Mouse (Mus musculus): ENCODE data around the gene Lzts2.

Gene Lzts2

DNA sequence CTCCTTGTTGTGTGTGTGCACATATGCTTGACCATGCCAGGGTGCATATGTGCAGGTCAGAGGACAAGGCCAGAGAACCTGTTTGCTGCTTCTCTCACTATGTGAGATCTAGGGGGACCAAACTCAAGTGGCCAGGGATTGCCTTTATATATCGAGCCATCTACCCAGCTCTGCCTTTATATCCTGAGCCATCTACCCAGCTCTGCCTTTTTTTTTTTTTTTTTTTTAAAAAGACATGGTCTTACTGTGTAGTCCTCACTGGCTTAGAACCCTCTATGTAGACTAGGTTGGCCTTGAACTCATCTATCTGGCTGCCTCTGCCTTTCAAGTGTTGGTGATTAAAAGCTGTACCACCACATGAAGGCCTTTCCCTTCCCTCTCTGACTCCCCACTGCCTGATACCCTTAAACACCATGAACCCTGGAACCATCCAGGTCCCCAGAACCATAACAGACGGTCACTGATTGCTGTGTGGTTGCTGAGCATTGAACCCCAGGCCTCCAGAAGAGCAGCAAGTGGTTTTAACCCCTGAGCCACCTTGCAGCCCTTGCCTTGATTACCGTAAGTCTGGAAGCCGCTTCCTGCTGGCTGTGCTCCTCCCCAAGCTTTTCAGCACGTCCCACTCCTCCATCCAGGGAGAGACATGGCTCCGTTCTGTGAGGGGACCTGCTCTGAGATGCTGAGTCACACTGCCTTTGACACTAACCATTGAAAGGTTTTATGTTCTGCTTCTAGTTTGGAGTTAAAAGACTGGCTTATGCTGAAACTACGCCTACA, 10.3 kb upstream of the Lzts2 start:
- DNase-seq, result no peak

- peak; percentile 41 for DNase-seq
These were observed 8.8 kb upstream of the Lzts2 start, which contains the start of gene Twnk for GRCm38 (mm10) chr19:45005444-45005843. TSS of gene Twnk (plus strand) at chr19:45005663.

DNA sequence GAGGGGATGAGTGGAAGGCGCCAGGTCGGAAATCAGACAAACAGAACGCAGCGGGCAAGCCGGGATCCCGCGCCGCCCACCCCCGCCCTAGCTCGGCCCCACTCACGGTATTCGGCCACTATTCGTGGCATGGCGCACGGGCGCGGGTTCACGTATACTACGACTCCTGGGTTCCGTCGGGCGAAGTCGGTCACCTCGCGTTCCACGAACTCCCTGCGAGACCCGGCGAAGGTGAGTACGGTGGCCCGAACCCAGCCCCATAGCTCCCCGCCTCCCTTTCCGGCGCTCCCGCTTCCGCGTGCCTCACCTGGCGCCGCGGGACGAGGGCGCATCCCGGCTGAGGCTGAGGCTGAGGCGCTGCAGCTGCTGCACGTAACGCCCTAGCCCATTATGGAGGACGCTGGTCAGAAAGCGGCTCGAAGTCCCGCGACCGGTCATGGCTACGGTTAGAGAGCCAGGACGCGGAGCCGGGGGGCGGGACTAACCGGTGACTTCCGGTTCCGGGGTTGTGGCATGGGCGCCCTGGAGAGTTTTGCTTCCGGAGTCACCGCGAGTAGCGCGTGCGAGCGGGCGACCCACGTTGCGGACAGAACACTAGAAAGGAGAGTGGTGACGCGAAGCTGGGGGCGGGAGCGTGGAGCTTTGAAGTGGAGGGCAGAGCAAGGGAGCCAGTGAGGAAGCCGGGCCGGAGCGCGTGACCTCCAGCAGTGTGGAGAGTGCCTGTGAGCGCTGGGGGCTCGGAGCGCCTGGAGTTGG, 8.1 kb upstream of the Lzts2 start, which contains the start of gene Mrpl43:
Gene Mrpl43 (minus strand): TSS at position 486 of the 756 bp plus-strand sequence.
- DNase-seq, result peak; percentile 94

DNA sequence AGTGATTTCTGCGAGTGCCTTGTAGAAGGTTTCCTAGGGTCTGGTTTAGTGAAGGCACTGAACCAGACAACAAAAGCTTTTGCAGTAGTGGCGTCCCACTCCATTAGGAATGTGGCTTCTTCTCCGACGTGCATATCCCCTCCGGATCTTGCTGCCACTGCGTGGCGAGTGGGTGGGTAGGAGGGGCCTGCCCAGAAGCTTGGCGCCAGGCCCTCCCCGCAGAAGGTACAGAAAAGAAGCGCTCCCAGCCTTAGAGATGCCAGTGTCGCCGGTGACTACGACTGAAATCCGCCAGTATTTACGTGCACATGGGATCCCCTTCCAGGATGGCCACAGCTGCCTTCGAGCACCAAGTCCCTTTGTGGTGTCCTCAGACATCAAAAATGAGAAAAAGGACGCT, 7.2 kb upstream of the Lzts2 start:
- no peak for DNase-seq

DNA sequence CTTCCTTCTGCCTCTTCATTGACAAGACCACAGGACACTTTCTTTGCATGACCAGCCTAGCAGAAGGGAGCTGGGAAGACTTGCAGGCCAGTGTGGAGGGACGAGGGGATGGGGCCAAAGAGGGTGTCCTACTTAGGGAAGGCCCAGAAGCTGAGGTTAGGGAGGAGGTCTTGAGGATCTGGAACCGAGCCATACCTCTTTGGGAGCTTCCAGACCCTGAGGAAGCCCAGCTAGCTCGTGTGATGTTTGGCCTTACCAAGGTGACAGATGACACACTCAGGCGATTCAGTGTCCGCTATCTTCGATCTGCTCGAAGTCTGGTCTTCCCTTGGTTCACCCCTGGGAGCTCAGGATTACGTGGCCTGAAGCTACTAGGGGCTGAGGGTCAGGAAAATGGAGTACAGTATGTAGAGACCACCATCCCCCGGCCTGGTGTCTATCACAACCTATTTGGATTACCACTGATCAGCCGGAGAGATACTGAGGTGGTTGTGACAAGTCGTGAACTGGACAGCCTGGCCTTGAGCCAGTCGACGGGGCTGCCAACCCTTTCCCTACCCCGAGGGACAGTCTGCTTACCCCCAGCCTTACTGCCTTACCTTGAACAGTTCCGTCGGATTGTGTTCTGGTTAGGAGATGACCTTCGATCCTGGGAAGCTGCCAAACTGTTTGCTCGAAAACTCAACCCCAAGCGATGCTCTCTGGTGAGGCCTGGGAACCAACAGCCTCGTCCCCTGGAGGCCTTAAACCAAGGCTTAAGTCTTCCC, 6.6 kb upstream of the Lzts2 start:
- no peak for DNase-seq

- no peak for DNase-seq
These were observed 3.6 kb upstream of the Lzts2 start for GRCm38 (mm10) chr19:45010646-45011045.

- no peak for DNase-seq
These were observed 2.0 kb upstream of the Lzts2 start for GRCm38 (mm10) chr19:45012219-45012618.

- DNase-seq, result no peak
These were observed 1.6 kb upstream of the Lzts2 start for GRCm38 (mm10) chr19:45012636-45013035.

DNA sequence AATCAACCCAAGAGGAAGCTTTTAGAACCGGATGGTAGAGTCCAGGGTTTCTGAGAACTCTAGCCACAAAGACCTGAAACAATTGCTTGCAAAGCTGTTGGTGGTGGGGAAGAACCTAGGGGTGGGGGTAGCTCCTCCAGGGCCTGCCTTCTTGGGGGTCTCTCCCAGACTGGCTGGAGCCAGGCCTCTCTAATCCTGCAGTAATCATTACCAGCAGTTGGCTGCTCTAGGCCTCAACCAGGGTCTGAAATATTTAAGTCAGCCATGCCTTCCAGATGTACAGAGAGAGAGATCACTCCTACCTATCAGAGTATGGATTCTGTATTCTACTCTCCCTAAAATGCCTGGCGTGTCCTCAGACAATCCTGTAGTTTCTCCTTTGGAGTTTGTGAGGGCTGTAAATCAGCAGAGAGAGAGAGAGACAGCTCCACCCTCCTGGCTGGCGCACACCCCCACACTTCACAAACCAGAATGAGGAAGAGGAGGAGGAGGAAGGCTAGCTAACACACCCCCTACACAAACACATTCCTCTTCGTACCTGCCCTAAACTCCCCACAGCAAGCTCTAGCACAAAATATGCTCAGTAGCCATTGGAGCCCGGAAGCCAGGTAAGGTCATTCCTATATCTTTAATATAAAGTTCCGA, 511 bp upstream of the Lzts2 start:
- DNase-seq, result no peak

- DNase-seq, result peak; percentile 47
These were observed 778 bp downstream of the Lzts2 start for GRCm38 (mm10) chr19:45014981-45015402.

DNA sequence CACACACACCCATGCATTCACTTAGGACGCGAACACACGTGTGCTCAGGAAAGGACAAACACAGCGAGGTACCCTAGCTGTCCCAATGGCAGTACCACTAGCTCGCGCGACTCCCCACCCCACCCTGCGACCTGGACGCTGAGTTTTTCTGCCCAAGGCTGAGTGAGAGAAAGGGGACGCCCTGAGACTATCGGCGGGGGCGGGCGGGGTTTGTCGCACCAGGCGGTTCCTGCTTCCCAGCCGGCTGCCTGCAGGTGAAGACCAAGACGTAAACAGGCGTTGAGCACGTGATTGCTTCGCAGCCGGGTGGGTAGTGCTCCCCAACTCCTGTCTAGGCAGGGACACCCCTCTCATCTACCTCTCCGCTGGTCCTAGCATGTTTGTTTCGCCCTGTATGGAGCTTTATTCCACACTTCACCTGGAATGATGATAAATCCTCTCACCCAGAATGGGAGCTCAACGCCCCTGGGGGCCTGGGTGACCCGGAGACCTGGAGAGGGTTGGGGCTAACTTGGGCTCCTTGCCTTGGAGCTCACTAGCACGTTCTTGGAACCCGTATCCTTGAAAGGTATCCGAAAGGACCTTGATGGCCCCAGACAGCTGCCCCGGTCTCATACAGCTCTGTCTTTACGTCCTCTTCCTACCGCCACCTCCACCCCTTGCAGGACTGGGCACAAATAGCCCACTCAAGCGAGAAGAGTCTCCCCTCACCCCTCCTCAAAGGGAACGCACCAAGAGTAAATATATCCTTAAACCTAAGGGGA, 1.5 kb downstream of the Lzts2 start:
- DNase-seq, result peak; percentile 78

DNA sequence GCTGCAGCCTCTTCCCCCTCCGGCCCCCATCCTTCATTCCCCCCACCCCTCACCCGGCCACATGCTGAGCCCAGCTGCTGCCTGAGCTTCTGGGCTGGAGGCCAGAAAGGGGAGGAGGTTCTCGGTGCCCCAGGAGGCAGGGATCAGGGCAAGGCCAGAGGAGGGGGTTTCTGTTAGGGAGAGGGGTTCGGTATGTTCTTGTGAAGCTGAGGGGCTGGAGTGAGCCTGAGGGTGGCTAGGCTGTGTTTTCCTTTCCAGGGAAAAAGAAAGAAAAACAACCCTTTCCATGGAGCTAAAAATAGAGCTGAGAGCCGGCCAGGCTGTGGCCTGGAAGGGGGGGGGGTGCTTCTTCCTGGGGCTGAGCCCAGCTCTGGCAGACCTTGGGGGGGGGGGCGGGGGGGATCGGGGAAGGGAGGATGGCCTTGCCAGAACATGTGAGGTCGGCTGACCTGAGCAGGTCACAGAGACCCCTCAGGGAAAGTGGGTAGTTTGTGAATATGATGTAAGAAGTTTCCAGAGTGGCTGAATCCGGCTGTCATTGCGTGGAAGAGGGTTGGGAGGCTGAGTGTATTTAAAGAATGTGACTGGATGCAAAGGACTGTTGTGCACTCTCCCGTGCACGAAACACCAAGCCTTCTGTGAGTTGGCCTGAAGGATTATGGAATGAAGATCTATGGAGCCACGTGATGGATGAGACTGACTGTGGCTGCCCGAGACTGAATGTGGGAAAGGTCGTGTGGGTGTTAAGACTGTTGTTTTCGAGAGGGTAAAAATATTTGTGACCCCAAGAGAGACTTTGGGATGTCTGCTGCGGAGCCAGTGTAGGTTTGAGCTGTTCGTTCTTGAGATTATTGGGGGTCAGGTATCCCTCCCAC, 2.4 kb downstream of the Lzts2 start:
- peak; percentile 12 for DNase-seq

GRCm38 (mm10) chr19:45017216-45017771, 3.1 kb downstream of the Lzts2 start:
- peak; percentile 41 for DNase-seq

DNA sequence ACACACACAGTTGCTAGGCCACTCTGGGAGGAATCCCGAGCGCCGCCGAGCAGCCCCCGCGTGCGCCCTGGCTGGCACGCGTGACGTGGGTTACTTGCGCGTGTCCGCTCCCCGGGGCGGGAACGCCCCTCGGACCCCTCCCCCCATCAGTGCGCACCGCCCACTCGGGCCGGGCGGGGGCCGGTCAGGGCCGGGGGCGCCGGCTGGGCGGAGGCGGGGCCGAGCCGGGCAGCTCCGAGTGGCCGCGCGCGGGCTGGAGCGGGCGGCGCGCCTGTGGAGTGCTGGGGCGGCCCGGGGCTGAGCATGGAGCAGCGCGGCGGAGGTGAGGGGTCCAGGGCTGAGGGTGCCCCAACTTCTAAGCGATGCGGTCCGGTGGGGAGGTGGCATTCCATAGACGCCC, 3.7 kb downstream of the Lzts2 start:
- DNase-seq, result peak; percentile 20

DNA sequence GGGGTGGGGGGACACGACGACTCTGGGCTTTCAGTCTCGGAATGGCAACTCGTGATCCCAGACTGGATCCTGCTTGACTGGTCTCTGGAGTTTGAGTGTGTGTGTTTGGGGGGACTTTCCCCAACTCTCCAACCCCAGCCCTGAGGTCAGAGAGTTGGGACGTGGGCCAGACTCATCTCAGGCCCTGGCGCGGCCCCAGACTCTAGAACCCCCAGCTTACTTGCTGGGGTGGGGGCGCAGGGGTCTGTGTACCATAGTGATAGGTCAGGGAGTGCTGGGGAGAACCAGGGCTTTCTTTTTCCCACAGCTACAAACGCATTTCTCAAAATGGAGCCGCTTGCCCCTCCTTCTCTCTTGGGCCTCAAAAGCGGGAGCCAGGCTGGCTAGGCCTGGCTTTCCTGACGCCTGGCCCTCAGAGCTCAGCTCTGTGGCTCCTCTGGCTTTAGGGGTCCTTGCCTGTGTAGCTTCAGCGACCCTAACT, 4.2 kb downstream of the Lzts2 start:
- no peak for DNase-seq

DNA sequence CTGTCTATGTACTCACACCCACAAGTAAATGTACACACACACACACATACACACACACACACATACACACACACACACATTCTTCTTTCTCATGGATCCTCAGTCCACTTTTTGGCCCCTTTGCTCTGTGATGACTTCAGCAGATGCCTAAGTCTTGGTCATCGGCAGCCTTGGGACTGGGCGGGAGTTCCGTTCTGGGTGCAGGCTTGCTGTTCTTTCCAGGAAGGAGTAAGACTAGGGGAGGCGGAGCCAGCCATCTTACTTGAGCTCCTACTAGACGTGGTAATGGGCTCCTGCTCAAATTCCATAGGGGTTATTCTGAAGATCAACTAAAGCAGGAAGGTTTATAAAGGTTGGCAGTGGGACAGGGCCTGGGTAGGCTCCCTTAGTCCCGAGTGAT, 6.1 kb downstream of the Lzts2 start:
- DNase-seq, result no peak

DNA sequence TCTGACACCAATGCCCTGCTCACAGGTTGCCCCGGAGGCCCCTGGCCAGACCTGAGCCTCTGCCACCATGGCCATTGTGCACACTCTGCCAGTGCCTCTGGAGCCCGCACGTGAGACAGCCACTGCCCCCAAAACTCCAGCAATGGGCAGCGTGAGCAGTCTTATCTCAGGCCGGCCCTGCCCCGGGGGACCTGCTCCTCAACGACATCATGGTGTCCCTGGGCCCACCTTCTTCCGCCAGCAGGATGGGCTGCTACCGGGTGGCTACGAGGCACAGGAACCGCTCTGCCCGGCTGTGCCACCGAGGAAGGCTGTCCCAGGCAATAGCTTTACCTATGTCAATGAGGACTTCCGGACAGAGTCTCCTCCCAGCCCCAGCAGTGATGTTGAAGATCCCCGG, 7.1 kb downstream of the Lzts2 start:
- DNase-seq, result no peak

- DNase-seq, result no peak
These were observed 9.8 kb downstream of the Lzts2 start for GRCm38 (mm10) chr19:45023993-45024392.

DNA sequence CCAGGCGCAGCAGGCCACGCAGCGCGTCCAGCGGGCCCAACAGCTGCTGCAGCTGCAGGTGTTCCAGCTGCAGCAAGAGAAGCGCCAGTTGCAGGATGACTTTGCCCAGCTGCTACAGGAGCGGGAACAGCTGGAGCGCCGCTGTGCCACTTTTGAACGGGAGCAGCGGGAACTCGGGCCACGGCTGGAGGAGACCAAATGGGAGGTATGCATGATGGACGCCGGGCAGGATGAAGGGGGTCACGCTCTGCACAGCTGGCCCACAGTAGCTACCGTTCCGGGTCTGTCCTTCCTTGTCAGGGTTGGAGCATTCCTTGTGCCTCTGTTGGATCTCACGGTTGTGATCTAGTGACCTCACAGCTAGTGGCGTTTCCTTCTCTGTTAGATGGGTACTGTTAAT, 10.6 kb downstream of the Lzts2 start:
- no peak for DNase-seq

DNA sequence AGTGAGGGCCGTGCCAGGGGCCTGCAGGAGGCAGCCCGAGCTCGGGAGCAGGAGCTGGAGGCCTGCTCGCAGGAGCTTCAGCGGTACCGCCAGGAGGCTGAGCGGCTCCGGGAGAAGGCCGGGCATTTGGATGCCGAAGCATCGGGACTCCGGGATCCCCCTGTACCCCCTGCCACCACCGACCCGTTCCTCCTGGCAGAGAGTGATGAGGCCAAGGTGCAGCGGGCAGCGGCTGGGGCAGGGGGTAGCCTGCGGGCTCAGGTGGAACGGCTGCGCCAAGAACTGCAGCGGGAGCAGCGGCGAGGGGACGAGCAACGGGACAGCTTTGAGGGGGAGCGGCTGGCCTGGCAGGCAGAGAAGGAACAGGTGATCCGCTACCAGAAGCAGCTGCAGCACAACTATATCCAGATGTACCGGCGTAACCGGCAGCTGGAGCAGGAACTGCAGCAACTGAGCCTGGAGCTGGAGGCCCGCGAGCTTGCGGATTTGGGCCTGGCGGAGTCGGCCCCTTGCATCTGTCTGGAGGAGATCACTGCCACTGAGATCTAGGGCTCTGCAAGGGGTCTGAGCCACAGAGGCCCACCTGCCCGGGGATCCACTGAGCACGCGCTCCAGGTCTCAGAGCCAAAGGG, 11.8 kb downstream of the Lzts2 start:
- DNase-seq, result no peak

Measured in thymus, postnatal 25 days (tissue).